Mouse (Mus musculus) kidney, embryonic 15.5 days (tissue): ENCODE results near the gene Nr3c2. TPM values are rescaled to one million over a fixed set of nuclear protein-coding genes. Genes with fewer than 3 reads are reported as not detected.

Experiments
- ATAC-seq: fragments of 200-750 bp; cut with Nextera tagmentation; replicated peaks from 2 replicates; pipeline ENCODE4 v1.8.0; 2017; ENCODE audit warnings: moderate TSS enrichment; ENCODE audit not compliant: low FRiP score
- H3K27ac ChIP-seq: fragments of 300-500 bp; sonication (generic); 2 replicates; pipeline ENCODE4 v1.5.1; 2015; ENCODE audit warnings: mild to moderate bottlenecking, inconsistent platforms
- H3K27me3 ChIP-seq: fragments of 300-500 bp; sonication (generic); 2 replicates; pipeline ENCODE4 v1.6.1; 2015; ENCODE audit warnings: inconsistent platforms
- H3K36me3 ChIP-seq: fragments of 300-500 bp; sonication (generic); 2 replicates; pipeline ENCODE4 v1.6.1; 2015; ENCODE audit warnings: inconsistent platforms
- H3K4me1 ChIP-seq: fragments of 300-500 bp; sonication (generic); 2 replicates; pipeline ENCODE4 v1.6.1; 2015; ENCODE audit warnings: inconsistent platforms
- H3K4me2 ChIP-seq: fragments of 300-500 bp; sonication (generic); 2 replicates; pipeline ENCODE4 v1.6.1; 2015; ENCODE audit warnings: moderate library complexity, mild to moderate bottlenecking, inconsistent platforms
- H3K4me3 ChIP-seq: fragments of 300-500 bp; sonication (generic); replicated peaks from 2 replicates; pipeline ENCODE4 v1.5.1; 2015; ENCODE audit warnings: mild to moderate bottlenecking, inconsistent platforms
- H3K9ac ChIP-seq: fragments of 300-500 bp; sonication (generic); 2 replicates; pipeline ENCODE4 v1.6.1; 2015; ENCODE audit warnings: mild to moderate bottlenecking, inconsistent platforms
- H3K9me3 ChIP-seq: fragments of 300-500 bp; sonication (generic); replicated peaks from 2 replicates; pipeline ENCODE4 v1.6.1; 2016; ENCODE audit warnings: inconsistent platforms
- WGBS: fragments of 180-500 bp; shearing (Covaris S2); methylation state at CpG from one replicate; pipeline ENCODE4 v1.1.7; 2015; ENCODE audit warnings: mixed read lengths; 5-methylcytosine and 5-hydroxymethylcytosine counted together
- polyA plus RNA-seq: library from polyadenylated mRNA; unstranded; fragments of >200 nt; fragmentation: Nextera tagmentation; extraction: Ambion mirVana; gene quantifications from 2 replicates; pipeline ENCODE4 v1.2.1, GENCODE M21; 2015

Nr3c2 gene
- 3.7 and 5.1 TPM in 2 replicates for polyA plus RNA-seq

- Histone ChIP-seq H3K4me1 (peaks cover 36% of the 10 kb centered on the region), H3K9ac (peak within 1 kb of the TSS; percentile 41), H3K9me3 (no peaks in the 10 kb centered on the region), H3K36me3 (no peaks in the 10 kb centered on the region), H3K27me3 (peaks cover 60% of the 10 kb centered on the region), H3K27ac (no peak within 1 kb of the TSS), H3K4me2 (peak within 1 kb of the TSS; percentile 95), H3K4me3 (peak within 1 kb of the TSS; percentile 68)
- ATAC-seq = no peak
- under 1% methylated on average over 41 of the region's 47 CpGs for WGBS
Measured at GRCm38 (mm10) chr8:76899411-76900154, at the start of gene Nr3c2. TSS of gene Nr3c2 (plus strand) at chr8:76899442.

GRCm38 (mm10) chr8:76858534-76858933 is 40.7 kb upstream of the Nr3c2 start:
- Histone ChIP-seq H3K36me3 (no peaks in the 10 kb centered on the region), H3K4me1 (no peaks in the 10 kb centered on the region), H3K4me2 (no peak overlapping the region), H3K9me3 (no peaks in the 10 kb centered on the region), H3K27me3 (no peaks in the 10 kb centered on the region), H3K9ac (no peak overlapping the region), H3K4me3 (no peak overlapping the region), H3K27ac (no peak overlapping the region)
- ATAC-seq = no peak
- WGBS = 66% methylated on average over 2 of the region's 2 CpGs

GRCm38 (mm10) chr8:76859709-76860108 is 39.5 kb upstream of the Nr3c2 start:
- H3K4me1 ChIP-seq = no peaks in the 10 kb centered on the region
- H3K9ac ChIP-seq = no peak overlapping the region
- H3K4me2 ChIP-seq = no peak overlapping the region
- no peaks in the 10 kb centered on the region for H3K9me3 ChIP-seq
- no peak for ATAC-seq
- no peak overlapping the region for H3K27ac ChIP-seq
- H3K27me3 ChIP-seq = no peaks in the 10 kb centered on the region
- no peaks in the 10 kb centered on the region for H3K36me3 ChIP-seq
- H3K4me3 ChIP-seq = no peak overlapping the region

- Histone ChIP-seq H3K4me3 (no peak overlapping the region), H3K27me3 (no peaks in the 10 kb centered on the region), H3K36me3 (no peaks in the 10 kb centered on the region), H3K27ac (no peak overlapping the region), H3K4me2 (no peak overlapping the region), H3K9ac (no peak overlapping the region), H3K4me1 (no peaks in the 10 kb centered on the region), H3K9me3 (no peaks in the 10 kb centered on the region)
- ATAC-seq = no peak
- WGBS = 93% methylated on average over 1 of the region's 1 CpGs
Measured at GRCm38 (mm10) chr8:76863066-76863465, 36.2 kb upstream of the Nr3c2 start.

GRCm38 (mm10) chr8:76876809-76877208 is 22.4 kb upstream of the Nr3c2 start:
- no peak for ATAC-seq
- WGBS = 93% methylated on average over 2 of the region's 2 CpGs

GRCm38 (mm10) chr8:76897050-76897449 is 2.2 kb upstream of the Nr3c2 start:
- Histone ChIP-seq H3K27me3 (peaks cover 40% of the 10 kb centered on the region), H3K4me3 (no peak overlapping the region), H3K27ac (no peak overlapping the region), H3K4me2 (no peak overlapping the region), H3K4me1 (peaks cover 30% of the 10 kb centered on the region), H3K9ac (no peak overlapping the region), H3K9me3 (no peaks in the 10 kb centered on the region), H3K36me3 (no peaks in the 10 kb centered on the region)
- WGBS = 0% methylated on average over 2 of the region's 2 CpGs
- ATAC-seq = no peak

More at GRCm38 (mm10) chr8:76876809-76877208, 22.4 kb upstream of the Nr3c2 start:
- no peaks in the 10 kb centered on the region for H3K27me3 ChIP-seq
- no peak overlapping the region for H3K27ac ChIP-seq
- no peaks in the 10 kb centered on the region for H3K9me3 ChIP-seq
- no peak overlapping the region for H3K4me2 ChIP-seq
- no peak overlapping the region for H3K9ac ChIP-seq
- no peaks in the 10 kb centered on the region for H3K36me3 ChIP-seq
- no peaks in the 10 kb centered on the region for H3K4me1 ChIP-seq
- H3K4me3 ChIP-seq = no peak overlapping the region

- no peaks in the 10 kb centered on the region for H3K9me3 ChIP-seq
- H3K4me2 ChIP-seq = peak overlapping the region; percentile 95
- peaks cover 36% of the 10 kb centered on the region for H3K4me1 ChIP-seq
- WGBS = under 1% methylated on average over 39 of the region's 60 CpGs
- H3K27me3 ChIP-seq = peaks cover 56% of the 10 kb centered on the region
- no peaks in the 10 kb centered on the region for H3K36me3 ChIP-seq
- ATAC-seq = 0 out of 2 replicates have a peak, but pooled peaks have one; percentile 8
- no peak overlapping the region for H3K27ac ChIP-seq
- H3K9ac ChIP-seq = peak overlapping the region; percentile 41
- H3K4me3 ChIP-seq = peak overlapping the region; percentile 68
Measured at GRCm38 (mm10) chr8:76898721-76899410, 376 bp upstream of the Nr3c2 start.

GRCm38 (mm10) chr8:76900155-76901141 is 1.2 kb downstream of the Nr3c2 start:
- no peak for ATAC-seq
- under 1% methylated on average over 58 of the region's 58 CpGs for WGBS
- H3K9me3 ChIP-seq = no peaks in the 10 kb centered on the region
- H3K4me1 ChIP-seq = peaks cover 36% of the 10 kb centered on the region
- peak overlapping the region; percentile 95 for H3K4me2 ChIP-seq
- peak overlapping the region; percentile 68 for H3K4me3 ChIP-seq
- H3K27me3 ChIP-seq = peaks cover 64% of the 10 kb centered on the region
- H3K36me3 ChIP-seq = no peaks in the 10 kb centered on the region
- H3K27ac ChIP-seq = no peak overlapping the region
- H3K9ac ChIP-seq = peak overlapping the region; percentile 41

GRCm38 (mm10) chr8:76901430-76902204 is 2.4 kb downstream of the Nr3c2 start:
- Histone ChIP-seq H3K36me3 (no peaks in the 10 kb centered on the region), H3K4me2 (peak overlapping the region; percentile 95), H3K4me1 (peaks cover 36% of the 10 kb centered on the region), H3K27ac (no peak overlapping the region), H3K9me3 (no peaks in the 10 kb centered on the region), H3K4me3 (peak overlapping the region; percentile 68), H3K27me3 (peaks cover 62% of the 10 kb centered on the region), H3K9ac (peak overlapping the region; percentile 43; the same call in 1 of the 2 replicates)
- WGBS = under 1% methylated on average over 41 of the region's 41 CpGs
- peak; percentile 99 for ATAC-seq

GRCm38 (mm10) chr8:76902205-76903078 is 3.2 kb downstream of the Nr3c2 start:
- Histone ChIP-seq H3K27me3 (peaks cover 55% of the 10 kb centered on the region), H3K4me1 (peaks cover 36% of the 10 kb centered on the region), H3K27ac (no peak overlapping the region), H3K4me3 (peak overlapping the region; percentile 68), H3K36me3 (no peaks in the 10 kb centered on the region), H3K4me2 (peak overlapping the region; percentile 95), H3K9me3 (no peaks in the 10 kb centered on the region), H3K9ac (peak overlapping the region; percentile 36; the same call in 1 of the 2 replicates)
- ATAC-seq = no peak; the same call in 1 of the 2 replicates
- under 1% methylated on average over 35 of the region's 35 CpGs for WGBS
